Mouse (Mus musculus) lung, embryonic 14.5 days (tissue): ENCODE measurements around the gene Ncbp1. TPM values are rescaled to one million over a fixed set of nuclear protein-coding genes. Genes with fewer than 3 reads are reported as not detected.
A peak's percentile ranks its signal among the peaks of the same experiment; 100 is the strongest.
"Not testable (repeated sequence)": the region's sequence is repeated elsewhere in the genome, so short reads cannot be mapped to it uniquely, and the experiment has no call there.

Experiments used
- ATAC-seq: fragments of 200-750 bp; cut with Nextera tagmentation; 2 replicates; pipeline ENCODE4 v1.8.0; 2017; ENCODE audit warnings: mild to moderate bottlenecking, moderate TSS enrichment, moderate library complexity; ENCODE audit not compliant: insufficient read depth
- DNase-seq: peaks from one replicate; pipeline ENCODE4 v3.0.0-alpha.2; 2015
- H3K27ac ChIP-seq: fragments of 300-500 bp; sonication (generic); 2 replicates; pipeline ENCODE4 v1.5.1; 2014; ENCODE audit warnings: low read depth, mild to moderate bottlenecking, moderate library complexity
- H3K27me3 ChIP-seq: fragments of 300-500 bp; sonication (generic); 2 replicates; pipeline ENCODE4 v1.6.1; 2014; ENCODE audit warnings: low read length, control low read depth; ENCODE audit not compliant: insufficient read depth
- H3K36me3 ChIP-seq: fragments of 300-500 bp; sonication (generic); 2 replicates; pipeline ENCODE4 v1.6.1; 2014; ENCODE audit warnings: control low read depth; ENCODE audit not compliant: insufficient read depth
- H3K4me1 ChIP-seq: fragments of 300-500 bp; sonication (generic); 2 replicates; pipeline ENCODE4 v1.6.1; 2014; ENCODE audit warnings: antibody characterized with exemption, control low read depth; ENCODE audit not compliant: insufficient read depth
- H3K4me2 ChIP-seq: fragments of 300-500 bp; sonication (generic); 2 replicates; pipeline ENCODE4 v1.6.1; 2014; ENCODE audit warnings: mild to moderate bottlenecking
- H3K4me3 ChIP-seq: fragments of 300-500 bp; sonication (generic); 2 replicates; pipeline ENCODE4 v1.5.1; 2014; ENCODE audit warnings: low read depth, low read length
- H3K9ac ChIP-seq: fragments of 300-500 bp; sonication (generic); 2 replicates; pipeline ENCODE4 v1.6.1; 2014
- H3K9me3 ChIP-seq: fragments of 300-500 bp; sonication (generic); 2 replicates; pipeline ENCODE4 v1.6.1; 2016; ENCODE audit warnings: low read depth, low read length, control low read depth
- CTCF ChIP-seq: IDR thresholded peaks from 2 replicates; pipeline ENCODE4 v1.5.1; 2016; ENCODE audit warnings: antibody characterized with exemption, low read depth
- WGBS: fragments of 180-500 bp; shearing (Covaris S2); extraction: QIAGEN DNeasy Blood & Tissue Kit; methylation state at CpG from one replicate; pipeline ENCODE4 v1.1.7; 2014; 5-methylcytosine and 5-hydroxymethylcytosine counted together
- polyA plus RNA-seq: library from polyadenylated mRNA; unstranded; fragments of >200 nt; fragmentation: Nextera tagmentation; extraction: Ambion mirVana; gene quantifications from 2 replicates; pipeline ENCODE4 v1.2.1, GENCODE M21; 2014

Gene Ncbp1
- polyA plus RNA-seq, 1 experiment from 2014 or later: 89.3 TPM

DNA sequence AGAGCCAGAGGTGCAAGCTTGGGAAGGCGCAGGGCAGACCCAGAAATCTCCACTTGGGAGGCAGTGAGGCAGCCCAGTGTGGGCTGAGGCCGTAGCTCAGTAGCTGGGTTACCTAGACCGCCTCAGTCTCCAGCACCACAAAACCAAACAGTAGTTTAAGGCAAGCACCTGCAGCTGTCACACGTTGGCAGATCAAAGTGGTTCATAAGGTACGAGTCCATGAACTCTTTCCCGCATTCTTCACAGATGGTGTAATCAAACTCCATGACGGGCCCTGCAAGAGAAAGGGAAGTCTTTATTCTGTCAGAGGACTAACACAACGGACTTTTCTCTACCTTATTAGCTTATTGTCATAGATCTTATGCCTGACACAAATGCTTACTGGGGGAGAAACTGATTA, 47.0 kb downstream of the Ncbp1 start:
- ATAC-seq (peak; percentile 66), DNase-seq (peak; percentile 51)
- H3K27me3 ChIP-seq: no peaks in the 10 kb centered on the region
- H3K9me3 ChIP-seq: no peaks in the 10 kb centered on the region
- H3K4me1 ChIP-seq: no peaks in the 10 kb centered on the region
- TF ChIP-seq CTCF: no peak
- no peak overlapping the region for H3K9ac ChIP-seq
- no peak overlapping the region for H3K4me2 ChIP-seq
- no peak overlapping the region for H3K4me3 ChIP-seq
- WGBS: 39% methylated on average over 8 of the region's 8 CpGs
- peaks cover 62% of the 10 kb centered on the region for H3K36me3 ChIP-seq
- peak overlapping the region; percentile 55; the same call in 1 of the 2 replicates for H3K27ac ChIP-seq

DNA sequence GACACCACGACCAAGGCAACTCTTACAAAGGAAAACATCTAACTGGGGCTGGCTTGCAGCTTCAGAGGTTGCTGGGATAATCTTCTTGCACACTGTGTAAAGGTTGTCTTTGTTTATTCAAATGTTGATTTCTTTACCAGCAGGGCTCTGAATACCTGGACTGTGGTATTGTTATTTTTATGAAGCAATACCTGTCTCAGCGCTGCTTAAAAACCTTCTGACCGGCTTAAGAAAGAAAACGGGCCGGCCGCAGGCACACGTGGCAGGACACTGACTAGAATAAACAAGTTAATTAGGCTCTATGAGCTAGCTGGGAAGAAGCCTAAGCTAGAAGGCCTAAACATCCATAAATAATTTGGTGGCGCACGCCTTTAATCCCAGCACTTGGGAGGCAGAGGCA, 47.5 kb downstream of the Ncbp1 start:
- peaks cover 67% of the 10 kb centered on the region for H3K36me3 ChIP-seq
- no peaks in the 10 kb centered on the region for H3K9me3 ChIP-seq
- TF ChIP-seq CTCF: no peak
- H3K4me1 ChIP-seq: no peaks in the 10 kb centered on the region
- H3K27ac ChIP-seq: 0 out of 2 replicates have a peak overlapping the region, but pooled peaks have one; percentile 24
- H3K9ac ChIP-seq: no peak overlapping the region
- DNase-seq (no peak), ATAC-seq (0 out of 2 replicates have a peak, but pooled peaks have one; percentile 21)
- H3K4me2 ChIP-seq: no peak overlapping the region
- no peak overlapping the region for H3K4me3 ChIP-seq
- no peaks in the 10 kb centered on the region for H3K27me3 ChIP-seq
- WGBS: 70% methylated on average over 9 of the region's 9 CpGs

GRCm38 (mm10) chr4:46186466-46186865, 48.1 kb downstream of the Ncbp1 start:
- Histone ChIP-seq H3K36me3 (peaks cover 67% of the 10 kb centered on the region), H3K4me1 (no peaks in the 10 kb centered on the region), H3K9ac (no peak overlapping the region), H3K4me2 (no peak overlapping the region), H3K27me3 (no peaks in the 10 kb centered on the region), H3K4me3 (no peak overlapping the region), H3K27ac (no peak overlapping the region), H3K9me3 (no peaks in the 10 kb centered on the region)
- ATAC-seq (no peak), DNase-seq (no peak)
- TF ChIP-seq CTCF: no peak
- WGBS: 77% methylated on average over 3 of the region's 3 CpGs

DNA sequence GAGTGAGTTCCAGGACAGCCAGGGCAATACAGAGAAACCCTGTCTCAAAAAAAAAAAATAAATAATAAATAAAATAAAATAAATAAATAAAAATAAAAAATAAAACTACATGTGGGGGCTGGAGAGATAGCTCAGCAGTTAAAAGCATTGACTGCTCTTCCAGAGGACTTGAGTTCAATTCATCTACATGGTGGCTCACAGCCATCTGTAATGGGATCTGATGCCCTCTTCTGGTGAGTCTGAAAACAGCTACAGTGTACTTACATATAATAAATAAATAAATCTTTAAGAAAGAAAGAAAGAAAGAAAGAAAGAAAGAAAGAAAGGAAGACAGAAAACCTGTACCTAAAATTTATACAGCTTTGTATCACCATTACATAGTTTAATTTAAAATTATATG, 53.6 kb downstream of the Ncbp1 start:
- ATAC-seq, H3K4me1 ChIP-seq, H3K27ac ChIP-seq, H3K4me3 ChIP-seq, DNase-seq, H3K27me3 ChIP-seq, H3K9ac ChIP-seq, H3K4me2 ChIP-seq, H3K9me3 ChIP-seq: not testable (repeated sequence)
- peaks cover 26% of the 10 kb centered on the region for H3K36me3 ChIP-seq
- peak; percentile 37 for TF ChIP-seq CTCF

GRCm38 (mm10) chr4:46195781-46196487, 57.5 kb downstream of the Ncbp1 start, which contains the start of gene Xpa:
TSS of gene Xpa (minus strand) at chr4:46196311.
- Histone ChIP-seq H3K36me3 (0 out of 2 replicates have a peak, but pooled peaks cover 5% of the 10 kb centered on the region), H3K4me2 (peak within 1 kb of the TSS; percentile 72), H3K4me1 (0 out of 2 replicates have a peak, but pooled peaks cover 4% of the 10 kb centered on the region), H3K9ac (peak within 1 kb of the TSS; percentile 88), H3K27me3 (0 out of 2 replicates have a peak, but pooled peaks cover 5% of the 10 kb centered on the region), H3K4me3 (peak within 1 kb of the TSS; percentile 85), H3K9me3 (no peaks in the 10 kb centered on the region), H3K27ac (peak within 1 kb of the TSS; percentile 82)
- under 1% methylated on average over 70 of the region's 70 CpGs for WGBS
- ATAC-seq: peak; percentile 95
- TF ChIP-seq CTCF: no peak
- peak; percentile 98 for DNase-seq

DNA sequence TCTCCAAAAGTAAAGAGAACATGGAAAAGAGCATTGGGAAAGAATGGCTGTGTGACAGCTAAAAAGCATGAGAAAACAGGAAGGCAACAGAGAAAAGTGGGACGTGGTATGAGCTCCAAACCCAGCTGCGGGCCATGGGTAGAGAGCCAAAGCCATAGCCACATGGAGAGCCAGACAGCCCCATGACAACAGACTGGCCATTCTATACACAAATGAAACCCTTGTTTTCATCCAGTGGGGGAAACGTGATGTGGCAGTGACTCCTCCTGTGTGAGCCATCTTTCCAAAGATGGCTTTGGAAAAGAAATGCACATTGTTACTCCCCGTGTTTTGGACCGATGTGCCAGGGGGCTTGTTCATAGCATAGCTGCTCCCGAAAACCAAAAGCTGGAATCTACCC, 58.1 kb downstream of the Ncbp1 start:
- H3K4me1 ChIP-seq: 0 out of 2 replicates have a peak, but pooled peaks cover 4% of the 10 kb centered on the region
- ATAC-seq (peak; percentile 27; the same call in 1 of the 2 replicates), DNase-seq (no peak)
- no peak for TF ChIP-seq CTCF
- H3K27me3 ChIP-seq: 0 out of 2 replicates have a peak, but pooled peaks cover 5% of the 10 kb centered on the region
- peak overlapping the region; percentile 85 for H3K4me3 ChIP-seq
- peak overlapping the region; percentile 82; the same call in 1 of the 2 replicates for H3K27ac ChIP-seq
- 37% methylated on average over 6 of the region's 6 CpGs for WGBS
- H3K4me2 ChIP-seq: peak overlapping the region; percentile 72
- H3K9ac ChIP-seq: peak overlapping the region; percentile 88
- no peaks in the 10 kb centered on the region for H3K9me3 ChIP-seq
- H3K36me3 ChIP-seq: no peaks in the 10 kb centered on the region

GRCm38 (mm10) chr4:46198064-46198463, 59.7 kb downstream of the Ncbp1 start:
- Histone ChIP-seq H3K9ac (no peak overlapping the region), H3K36me3 (no peaks in the 10 kb centered on the region), H3K4me2 (no peak overlapping the region), H3K9me3 (no peaks in the 10 kb centered on the region), H3K27ac (no peak overlapping the region), H3K4me1 (0 out of 2 replicates have a peak, but pooled peaks cover 4% of the 10 kb centered on the region), H3K27me3 (0 out of 2 replicates have a peak, but pooled peaks cover 9% of the 10 kb centered on the region), H3K4me3 (no peak overlapping the region)
- ATAC-seq (no peak), DNase-seq (no peak)
- 62% methylated on average over 5 of the region's 5 CpGs for WGBS
- TF ChIP-seq CTCF: no peak
